Mouse (Mus musculus) fat pad, adult 2 months (tissue): ENCODE results near the gene Hlcs.

Source experiments
- DNase-seq: peaks from one replicate; pipeline ENCODE4 v3.0.0-alpha.2; 2011; ENCODE audit warnings: low read depth, low spot score; ENCODE audit errors: extremely low read depth

Gene Hlcs

DNA sequence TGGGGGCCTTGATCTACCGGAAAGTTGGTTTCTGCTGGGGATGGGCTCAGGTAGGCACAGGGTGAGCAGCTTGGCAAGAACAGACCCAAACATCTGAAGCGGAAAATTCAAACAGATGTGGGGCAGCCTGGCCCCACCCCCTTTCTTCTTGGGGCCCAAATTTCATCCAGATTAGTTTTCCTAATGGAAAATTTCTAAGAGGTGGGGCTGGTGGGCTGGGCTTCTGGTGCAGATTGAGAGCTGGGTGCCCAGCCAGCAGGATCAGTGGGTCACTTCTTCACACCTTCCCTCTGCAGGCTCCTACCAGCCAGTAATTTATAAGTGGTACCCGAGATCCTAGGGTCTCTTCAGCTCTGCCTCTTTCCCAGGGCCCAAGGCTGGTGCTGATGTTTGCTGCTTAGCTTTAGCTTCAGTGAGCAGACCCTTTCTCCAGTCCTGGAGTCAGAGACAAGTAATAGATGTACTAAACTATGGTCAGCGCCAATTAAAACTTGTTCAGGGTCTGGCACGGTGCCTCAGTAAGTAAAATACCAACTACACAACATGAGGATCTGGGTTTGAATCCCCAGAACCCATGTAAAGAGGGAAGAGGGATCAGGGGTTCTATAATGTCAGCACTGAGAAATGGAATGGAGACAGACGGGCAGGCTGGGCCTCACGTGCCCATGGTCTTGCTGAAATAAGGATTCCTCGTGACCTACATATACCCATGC lies 231.2 kb downstream of the Hlcs start:
- no peak for DNase-seq

DNA sequence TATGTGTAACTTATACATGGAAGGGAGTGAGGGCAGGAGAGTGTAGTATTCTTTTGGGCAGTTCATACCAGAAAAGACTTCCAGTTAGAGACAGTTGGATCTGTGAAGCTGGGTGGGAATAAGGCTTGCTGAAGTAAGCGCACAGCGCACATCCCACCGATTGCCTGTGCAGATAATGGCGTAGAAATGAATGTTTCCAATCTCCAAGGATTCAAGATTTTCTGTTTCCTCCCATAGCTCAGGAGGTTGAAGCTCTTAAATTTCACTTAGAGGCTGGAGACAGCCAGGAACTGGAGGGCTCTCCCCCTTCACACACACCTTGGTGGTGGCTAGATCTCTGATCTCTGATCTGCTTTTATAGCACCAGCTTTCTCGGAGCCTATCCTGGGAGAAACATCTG lies 231.8 kb downstream of the Hlcs start:
- no peak for DNase-seq

DNA sequence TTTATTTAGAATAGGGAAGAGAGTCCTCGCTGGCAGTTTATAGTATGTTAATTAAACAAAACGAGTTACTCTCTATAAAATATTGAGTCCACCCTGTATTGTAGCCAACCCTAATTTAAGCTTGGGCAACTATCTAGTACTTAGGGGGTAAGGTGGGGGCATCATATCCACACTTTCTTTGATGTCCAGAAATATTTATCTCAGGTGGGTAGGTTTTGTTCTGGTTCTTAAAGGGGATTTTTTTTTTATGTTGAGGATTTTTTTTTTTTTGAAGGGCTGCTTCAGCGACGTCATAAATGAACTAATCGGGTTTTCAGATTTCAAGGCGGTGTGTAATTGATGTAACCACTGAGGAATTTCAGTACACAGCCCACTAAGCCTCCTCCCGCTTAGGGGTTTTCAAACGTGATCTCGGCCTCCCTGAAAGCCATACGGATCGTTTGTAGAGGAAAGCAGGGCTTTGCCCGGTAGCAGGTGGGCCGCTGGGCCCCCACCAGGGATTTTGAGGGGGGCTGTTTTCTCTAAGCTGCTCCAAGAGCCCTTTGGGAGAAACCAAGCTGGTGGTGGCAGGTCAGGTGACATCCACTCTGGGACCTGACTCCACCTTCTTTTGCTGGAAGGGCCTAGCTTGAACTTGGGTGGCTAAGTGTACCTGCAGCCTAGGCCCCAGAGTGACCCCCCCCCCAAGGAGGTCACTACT lies 233.4 kb downstream of the Hlcs start:
- DNase-seq = no peak

DNA sequence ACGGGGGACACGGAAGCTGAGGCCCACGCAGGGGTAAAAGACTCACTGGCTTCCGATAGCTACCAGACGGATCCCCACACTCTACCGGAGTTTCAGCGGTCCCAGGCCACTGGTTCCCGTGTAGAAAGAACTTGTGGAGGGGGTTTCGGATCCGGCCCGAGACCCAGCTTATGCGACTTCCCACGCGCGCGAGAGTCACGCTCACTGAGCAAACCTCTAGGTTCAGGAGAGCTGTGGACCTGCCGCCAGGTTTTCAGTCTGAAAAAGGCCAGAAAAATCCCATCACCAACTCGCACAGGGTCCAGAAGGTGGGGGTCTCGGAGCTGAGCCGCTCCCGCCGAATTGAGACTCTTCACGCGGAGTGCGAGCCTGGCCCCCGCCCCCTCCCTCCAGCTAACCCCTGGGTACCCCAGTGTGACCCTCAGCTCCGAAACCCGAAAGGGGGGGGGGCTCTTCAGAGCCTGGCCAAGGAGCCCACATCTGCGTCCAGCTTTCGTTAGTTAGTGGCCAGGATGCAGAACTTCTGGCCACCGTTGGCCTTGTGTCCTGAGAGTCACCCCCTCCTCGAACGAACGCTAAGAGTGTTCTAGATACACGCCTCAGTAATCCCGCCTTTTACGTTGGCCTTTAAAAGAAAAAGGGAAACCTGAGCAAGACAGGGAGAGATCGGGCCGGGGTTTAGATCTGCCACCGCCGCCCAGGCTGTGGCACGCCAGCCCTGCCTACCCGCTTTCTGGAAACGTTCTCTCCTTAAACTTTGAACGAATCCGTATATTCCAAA lies 234.1 kb downstream of the Hlcs start:
- no peak for DNase-seq
